Mouse (Mus musculus): ENCODE data around the gene Ptpn5. TPM values are rescaled to one million over a fixed set of nuclear protein-coding genes. Genes with fewer than 3 reads are reported as not detected.

Gene Ptpn5
- polyA plus RNA-seq, 1 experiment from 2014 or later: 53.4 TPM

DNA sequence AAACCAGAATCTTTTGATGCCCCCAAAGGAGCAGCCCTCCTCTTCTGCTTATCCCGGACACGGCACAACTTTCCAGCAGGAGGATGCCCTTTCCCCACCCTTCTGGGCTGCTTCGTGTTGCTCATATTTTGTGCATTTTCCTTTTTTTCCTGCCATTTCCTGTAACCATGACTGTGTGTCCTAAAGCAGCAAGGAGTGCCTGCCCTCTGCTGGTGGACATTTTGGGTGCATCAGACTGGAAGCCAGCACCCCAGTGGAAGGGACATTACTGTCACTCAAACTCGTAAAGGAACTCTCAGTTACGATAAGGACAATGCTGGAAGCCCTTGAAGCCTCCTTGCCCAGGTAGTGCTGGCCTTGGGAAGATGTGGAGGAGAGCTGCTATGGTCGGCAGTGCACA, 52.2 kb downstream of the Ptpn5 start:
- H3K27ac ChIP-seq (ENCODE audit: low read depth, low read length): no peak overlapping the region
- H3K27me3 ChIP-seq (replicated peaks; ENCODE audit: control insufficient read depth, insufficient read depth, low read length): no peaks in the 10 kb centered on the region
- DNase-seq (ENCODE audit: low spot score): peak; percentile 58
- H3K4me3 ChIP-seq (ENCODE audit: low read depth, low read length): no peak overlapping the region
- H3K9ac ChIP-seq (ENCODE audit: low read length): no peak overlapping the region
- 47% methylated on average over 6 of the region's 6 CpGs for WGBS
- no peaks in the 10 kb centered on the region for H3K9me3 ChIP-seq (replicated peaks; ENCODE audit: control insufficient read depth, low read length)
- no peak overlapping the region for H3K4me2 ChIP-seq (ENCODE audit: low read length)
- ATAC-seq: peak; percentile 56; the same call in 1 of the 2 replicates
- no peaks in the 10 kb centered on the region for H3K36me3 ChIP-seq (ENCODE audit: control insufficient read depth, insufficient read depth, low read length)
- no peaks in the 10 kb centered on the region for H3K4me1 ChIP-seq (ENCODE audit: control insufficient read depth, insufficient read depth, low read length)

DNA sequence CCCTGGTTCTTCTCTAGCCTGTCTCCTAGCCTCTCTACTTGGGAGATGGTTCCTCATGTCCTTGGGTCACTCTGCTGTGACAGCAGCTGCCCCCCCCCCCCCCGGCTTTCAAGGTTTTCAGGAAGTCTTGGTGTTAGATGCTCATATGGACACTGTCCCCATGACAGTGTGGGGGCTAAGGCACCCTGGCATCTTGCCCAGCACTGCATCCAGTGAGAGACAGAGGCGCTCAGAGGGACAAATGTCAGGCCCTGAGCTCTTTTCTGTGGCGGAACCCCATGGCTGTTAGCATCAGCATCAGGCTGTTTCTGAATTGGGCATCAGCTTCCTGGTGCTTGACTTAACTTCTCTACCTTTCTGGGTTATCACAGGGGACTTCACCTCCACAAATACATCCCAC, 52.6 kb downstream of the Ptpn5 start:
- no peak overlapping the region for H3K4me2 ChIP-seq (ENCODE audit: low read length)
- no peaks in the 10 kb centered on the region for H3K36me3 ChIP-seq (ENCODE audit: control insufficient read depth, insufficient read depth, low read length)
- H3K9ac ChIP-seq (ENCODE audit: low read length): no peak overlapping the region
- 79% methylated on average over 3 of the region's 3 CpGs for WGBS
- H3K4me3 ChIP-seq (ENCODE audit: low read depth, low read length): no peak overlapping the region
- DNase-seq (ENCODE audit: low spot score) (no peak), ATAC-seq (no peak)
- H3K27me3 ChIP-seq (replicated peaks; ENCODE audit: control insufficient read depth, insufficient read depth, low read length): no peaks in the 10 kb centered on the region
- no peaks in the 10 kb centered on the region for H3K4me1 ChIP-seq (ENCODE audit: control insufficient read depth, insufficient read depth, low read length)
- H3K27ac ChIP-seq (ENCODE audit: low read depth, low read length): no peak overlapping the region
- H3K9me3 ChIP-seq (replicated peaks; ENCODE audit: control insufficient read depth, low read length): no peaks in the 10 kb centered on the region

DNA sequence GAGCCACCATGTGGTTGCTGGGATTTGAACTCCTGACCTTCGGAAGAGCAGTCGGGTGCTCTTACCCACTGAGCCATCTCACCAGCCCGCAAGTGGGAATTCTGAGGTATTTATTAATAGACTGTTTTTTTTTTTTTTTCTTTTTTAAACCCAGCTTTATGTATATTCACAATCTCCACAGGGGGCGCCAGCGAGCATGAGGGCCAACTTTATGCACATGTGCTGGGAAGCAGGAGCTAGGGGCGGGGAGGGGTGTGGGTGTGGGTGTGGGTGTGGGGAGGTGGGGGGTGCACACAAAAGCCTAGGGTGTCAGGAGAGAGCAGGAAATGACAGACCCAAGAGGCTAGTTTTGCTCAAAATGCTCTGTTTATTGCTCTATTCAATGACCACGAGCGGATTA, 56.0 kb downstream of the Ptpn5 start:
- Histone ChIP-seq H3K4me3 (ENCODE audit: low read depth, low read length) (no peak overlapping the region), H3K4me2 (ENCODE audit: low read length) (no peak overlapping the region), H3K9me3 (replicated peaks; ENCODE audit: control insufficient read depth, low read length) (no peaks in the 10 kb centered on the region), H3K27me3 (replicated peaks; ENCODE audit: control insufficient read depth, insufficient read depth, low read length) (no peaks in the 10 kb centered on the region), H3K27ac (ENCODE audit: low read depth, low read length) (no peak overlapping the region), H3K9ac (ENCODE audit: low read length) (no peak overlapping the region), H3K36me3 (ENCODE audit: control insufficient read depth, insufficient read depth, low read length) (no peaks in the 10 kb centered on the region), H3K4me1 (ENCODE audit: control insufficient read depth, insufficient read depth, low read length) (no peaks in the 10 kb centered on the region)
- WGBS: 77% methylated on average over 8 of the region's 8 CpGs
- ATAC-seq: no peak
- peak; percentile 11 for DNase-seq (ENCODE audit: low spot score)

DNA sequence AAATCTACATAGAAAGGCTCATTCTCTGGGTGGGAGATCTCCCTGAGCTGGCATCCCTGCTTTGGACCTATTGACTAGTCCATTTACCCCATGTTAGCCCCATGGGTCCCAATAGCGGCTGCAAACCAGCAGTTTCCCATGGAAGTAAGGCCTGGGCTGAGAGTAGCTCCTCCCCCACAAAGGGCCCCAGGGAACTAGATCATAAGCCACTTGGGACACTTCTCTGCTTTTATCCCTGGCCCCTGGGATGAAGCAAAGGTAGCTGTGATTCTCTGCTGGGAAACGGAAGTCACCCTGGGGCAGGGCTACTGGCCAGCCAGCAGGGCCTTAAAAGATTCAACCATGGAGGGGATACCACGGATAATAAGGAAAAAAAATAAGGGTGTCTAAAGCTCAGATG, 56.8 kb downstream of the Ptpn5 start:
- H3K9me3 ChIP-seq (replicated peaks; ENCODE audit: control insufficient read depth, low read length): no peaks in the 10 kb centered on the region
- H3K4me1 ChIP-seq (ENCODE audit: control insufficient read depth, insufficient read depth, low read length): no peaks in the 10 kb centered on the region
- H3K27me3 ChIP-seq (replicated peaks; ENCODE audit: control insufficient read depth, insufficient read depth, low read length): no peaks in the 10 kb centered on the region
- ATAC-seq (no peak), DNase-seq (ENCODE audit: low spot score) (no peak)
- H3K4me2 ChIP-seq (ENCODE audit: low read length): no peak overlapping the region
- 79% methylated on average over 3 of the region's 3 CpGs for WGBS
- no peaks in the 10 kb centered on the region for H3K36me3 ChIP-seq (ENCODE audit: control insufficient read depth, insufficient read depth, low read length)
- H3K4me3 ChIP-seq (ENCODE audit: low read depth, low read length): no peak overlapping the region
- H3K27ac ChIP-seq (ENCODE audit: low read depth, low read length): no peak overlapping the region
- H3K9ac ChIP-seq (ENCODE audit: low read length): no peak overlapping the region

DNA sequence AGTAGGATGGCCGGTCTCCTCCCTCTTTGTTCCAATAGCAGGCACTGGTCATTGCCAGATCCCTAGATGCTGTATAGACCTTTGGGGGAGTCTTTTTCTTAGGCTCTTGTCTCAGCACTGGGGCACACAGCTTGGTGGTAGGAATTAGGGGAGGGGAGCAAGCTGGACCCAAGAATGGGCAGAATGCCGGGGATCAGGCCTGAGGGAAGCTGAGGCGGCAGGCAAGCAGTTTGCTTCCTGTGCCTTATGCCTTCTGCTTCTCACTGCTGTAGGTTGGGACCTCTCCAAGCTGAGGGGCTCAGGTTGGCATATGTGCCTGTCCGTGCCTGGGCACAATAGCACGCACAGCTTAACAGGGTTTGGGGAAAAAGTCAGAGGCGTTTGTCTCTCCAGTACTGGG, 57.3 kb downstream of the Ptpn5 start:
- H3K27ac ChIP-seq (ENCODE audit: low read depth, low read length): no peak overlapping the region
- no peaks in the 10 kb centered on the region for H3K36me3 ChIP-seq (ENCODE audit: control insufficient read depth, insufficient read depth, low read length)
- 84% methylated on average over 6 of the region's 6 CpGs for WGBS
- ATAC-seq (no peak), DNase-seq (ENCODE audit: low spot score) (no peak)
- no peaks in the 10 kb centered on the region for H3K9me3 ChIP-seq (replicated peaks; ENCODE audit: control insufficient read depth, low read length)
- no peak overlapping the region for H3K4me2 ChIP-seq (ENCODE audit: low read length)
- no peak overlapping the region for H3K4me3 ChIP-seq (ENCODE audit: low read depth, low read length)
- H3K4me1 ChIP-seq (ENCODE audit: control insufficient read depth, insufficient read depth, low read length): no peaks in the 10 kb centered on the region
- no peaks in the 10 kb centered on the region for H3K27me3 ChIP-seq (replicated peaks; ENCODE audit: control insufficient read depth, insufficient read depth, low read length)
- H3K9ac ChIP-seq (ENCODE audit: low read length): no peak overlapping the region

DNA sequence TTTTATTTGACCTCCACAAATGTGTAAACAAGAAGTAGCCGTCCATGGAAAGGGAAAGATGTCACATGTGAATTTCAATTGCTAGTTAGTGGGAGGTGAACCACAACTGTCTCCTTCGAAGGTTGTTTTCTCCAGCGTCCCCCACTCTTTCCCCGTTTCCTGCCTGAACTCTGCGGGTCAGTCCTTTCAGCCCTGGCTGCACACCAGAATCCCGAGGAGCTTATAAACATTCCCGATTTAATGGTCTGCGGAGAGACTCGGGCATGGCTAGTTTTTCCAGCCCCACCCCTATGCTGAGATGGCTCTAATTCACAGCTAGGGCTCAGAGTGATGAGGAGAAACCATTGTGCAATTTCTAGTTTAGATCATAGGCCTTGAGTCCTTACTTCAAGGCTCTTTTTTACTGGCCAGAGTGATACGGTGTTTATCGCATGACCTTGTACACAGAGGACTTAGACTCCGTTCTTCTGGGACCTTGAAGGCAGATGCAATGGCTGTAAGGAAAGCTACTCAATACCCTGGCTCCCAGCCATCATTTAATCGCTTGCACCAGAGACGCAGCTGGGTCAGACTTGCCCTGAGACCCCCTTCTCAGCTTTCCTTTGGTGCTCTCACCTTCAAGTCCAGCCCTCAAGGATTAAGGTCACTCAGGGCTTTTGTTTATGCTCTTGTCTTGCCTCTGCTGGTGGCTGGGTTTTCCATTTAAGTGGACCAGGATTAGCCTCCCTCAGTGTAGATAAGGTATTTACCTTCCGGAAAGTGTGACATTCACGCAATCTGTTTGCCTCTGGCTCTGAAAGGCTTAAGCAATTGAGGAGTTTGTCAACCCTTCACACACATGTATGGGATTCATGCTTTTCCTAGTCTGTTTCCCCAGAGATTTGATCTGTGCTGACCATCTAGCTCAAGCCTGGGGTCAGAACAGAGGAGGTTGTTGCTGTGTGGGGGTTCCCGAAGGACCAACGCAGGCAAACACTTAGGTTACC, 59.7 kb downstream of the Ptpn5 start:
- H3K4me2 ChIP-seq (ENCODE audit: low read length): no peak overlapping the region
- DNase-seq (ENCODE audit: low spot score) (no peak), ATAC-seq (no peak)
- H3K9ac ChIP-seq (ENCODE audit: low read length): no peak overlapping the region
- H3K9me3 ChIP-seq (replicated peaks; ENCODE audit: control insufficient read depth, low read length): no peaks in the 10 kb centered on the region
- H3K27ac ChIP-seq (ENCODE audit: low read depth, low read length): no peak overlapping the region
- no peaks in the 10 kb centered on the region for H3K36me3 ChIP-seq (ENCODE audit: control insufficient read depth, insufficient read depth, low read length)
- no peaks in the 10 kb centered on the region for H3K27me3 ChIP-seq (replicated peaks; ENCODE audit: control insufficient read depth, insufficient read depth, low read length)
- H3K4me3 ChIP-seq (ENCODE audit: low read depth, low read length): no peak overlapping the region
- no peaks in the 10 kb centered on the region for H3K4me1 ChIP-seq (ENCODE audit: control insufficient read depth, insufficient read depth, low read length)
- 61% methylated on average over 18 of the region's 18 CpGs for WGBS

DNA sequence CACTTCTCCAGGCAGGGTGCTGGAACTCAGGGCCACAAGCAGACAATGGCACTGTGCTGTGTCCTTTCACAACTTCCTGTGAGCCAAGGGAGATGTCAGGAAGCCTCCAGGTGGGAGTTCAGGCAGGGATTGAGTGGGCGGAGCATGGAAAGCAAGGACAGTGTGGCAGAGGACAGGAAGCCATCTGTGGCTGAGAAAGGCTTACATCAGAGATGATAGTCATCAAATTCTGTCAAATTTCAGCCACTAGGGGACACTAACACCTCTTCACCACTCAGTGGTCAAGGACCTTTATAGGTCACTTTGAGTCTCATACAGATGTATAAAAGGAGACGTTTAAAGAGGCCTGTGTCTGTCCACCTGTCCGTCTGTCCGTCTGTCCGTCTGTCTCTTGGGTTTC, 60.9 kb downstream of the Ptpn5 start:
- H3K27me3 ChIP-seq (replicated peaks; ENCODE audit: control insufficient read depth, insufficient read depth, low read length): no peaks in the 10 kb centered on the region
- no peak overlapping the region for H3K4me2 ChIP-seq (ENCODE audit: low read length)
- DNase-seq (ENCODE audit: low spot score) (no peak), ATAC-seq (no peak)
- H3K36me3 ChIP-seq (ENCODE audit: control insufficient read depth, insufficient read depth, low read length): no peaks in the 10 kb centered on the region
- H3K4me1 ChIP-seq (ENCODE audit: control insufficient read depth, insufficient read depth, low read length): no peaks in the 10 kb centered on the region
- H3K4me3 ChIP-seq (ENCODE audit: low read depth, low read length): no peak overlapping the region
- 74% methylated on average over 5 of the region's 5 CpGs for WGBS
- H3K27ac ChIP-seq (ENCODE audit: low read depth, low read length): no peak overlapping the region
- no peaks in the 10 kb centered on the region for H3K9me3 ChIP-seq (replicated peaks; ENCODE audit: control insufficient read depth, low read length)
- H3K9ac ChIP-seq (ENCODE audit: low read length): no peak overlapping the region

DNA sequence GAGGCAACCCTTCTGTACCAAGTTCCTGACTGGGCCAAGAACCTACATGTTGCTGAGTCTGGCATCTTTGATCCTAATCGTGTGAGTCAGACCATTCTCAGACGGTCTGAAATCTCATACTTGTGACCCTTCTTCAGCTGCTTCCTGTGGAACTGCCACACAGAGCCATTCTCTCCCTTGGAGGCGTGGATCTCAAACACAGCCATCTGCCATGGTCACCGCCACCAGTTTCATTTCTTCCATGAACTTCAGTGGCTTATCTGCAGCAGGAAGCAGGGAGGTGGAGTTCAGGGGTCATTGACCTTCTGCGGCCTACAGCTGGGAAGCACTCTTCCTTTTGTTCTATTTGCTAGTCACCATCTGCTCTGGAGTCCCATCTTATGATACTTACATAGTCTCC, 65.6 kb downstream of the Ptpn5 start:
- DNase-seq (ENCODE audit: low spot score) (no peak), ATAC-seq (no peak)
- no peaks in the 10 kb centered on the region for H3K36me3 ChIP-seq (ENCODE audit: control insufficient read depth, insufficient read depth, low read length)
- no peak overlapping the region for H3K27ac ChIP-seq (ENCODE audit: low read depth, low read length)
- H3K4me1 ChIP-seq (ENCODE audit: control insufficient read depth, insufficient read depth, low read length): no peaks in the 10 kb centered on the region
- no peaks in the 10 kb centered on the region for H3K9me3 ChIP-seq (replicated peaks; ENCODE audit: control insufficient read depth, low read length)
- H3K27me3 ChIP-seq (replicated peaks; ENCODE audit: control insufficient read depth, insufficient read depth, low read length): no peaks in the 10 kb centered on the region
- H3K4me3 ChIP-seq (ENCODE audit: low read depth, low read length): no peak overlapping the region
- no peak overlapping the region for H3K4me2 ChIP-seq (ENCODE audit: low read length)
- 87% methylated on average over 5 of the region's 5 CpGs for WGBS
- H3K9ac ChIP-seq (ENCODE audit: low read length): no peak overlapping the region

DNA sequence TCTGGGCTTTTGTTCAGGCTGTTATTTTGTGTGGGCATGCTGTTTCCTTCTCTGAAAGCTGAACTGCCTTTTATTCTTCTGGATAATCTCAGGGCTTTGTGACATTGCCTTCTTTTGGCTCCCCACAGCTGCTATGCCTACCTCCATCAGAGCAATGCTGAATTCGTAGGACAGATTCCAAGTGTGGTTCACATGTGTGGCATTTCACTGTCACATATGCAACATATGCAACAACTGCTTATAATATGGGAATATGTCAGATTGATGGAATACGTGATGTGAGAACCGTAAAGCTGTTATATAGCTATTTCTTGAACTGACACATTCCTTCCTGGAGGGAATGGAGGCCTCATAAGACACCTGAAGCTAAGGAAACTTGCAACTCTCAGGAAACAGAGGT, 66.5 kb downstream of the Ptpn5 start:
- Histone ChIP-seq H3K36me3 (ENCODE audit: control insufficient read depth, insufficient read depth, low read length) (no peaks in the 10 kb centered on the region), H3K4me3 (ENCODE audit: low read depth, low read length) (no peak overlapping the region), H3K27me3 (replicated peaks; ENCODE audit: control insufficient read depth, insufficient read depth, low read length) (no peaks in the 10 kb centered on the region), H3K9me3 (replicated peaks; ENCODE audit: control insufficient read depth, low read length) (no peaks in the 10 kb centered on the region), H3K4me2 (ENCODE audit: low read length) (no peak overlapping the region), H3K9ac (ENCODE audit: low read length) (no peak overlapping the region), H3K27ac (ENCODE audit: low read depth, low read length) (no peak overlapping the region), H3K4me1 (ENCODE audit: control insufficient read depth, insufficient read depth, low read length) (no peaks in the 10 kb centered on the region)
- ATAC-seq (no peak), DNase-seq (ENCODE audit: low spot score) (no peak)
- WGBS: 77% methylated on average over 3 of the region's 3 CpGs

All from forebrain, embryonic 14.5 days (tissue).